Mouse (Mus musculus): ENCODE results near the gene Adamts7. TPM values are rescaled to one million over a fixed set of nuclear protein-coding genes. Genes with fewer than 3 reads are reported as not detected.

Gene Adamts7
- polyA plus RNA-seq, 1 experiment from 2014 or later: 13.6 TPM

Other genes starting within 250 kb of the Adamts7 start
- 8.2 and 9.3 TPM in 2 replicates for gene Ctsh, start 108.9 kb upstream of the Adamts7 start, polyA plus RNA-seq (2015; fragmentation: Nextera tagmentation; extraction: Ambion mirVana)
- gene Morf4l1, start 48.3 kb upstream of the Adamts7 start, polyA plus RNA-seq (2015; fragmentation: Nextera tagmentation; extraction: Ambion mirVana): 475 and 483 TPM in 2 replicates
- 4.1 and 4.7 TPM in 2 replicates for gene Tbc1d2b, start 107.7 kb downstream of the Adamts7 start, polyA plus RNA-seq (2015; fragmentation: Nextera tagmentation; extraction: Ambion mirVana)

All from forebrain, embryonic 13.5 days (tissue).